Mouse (Mus musculus) heart, embryonic 12.5 days (tissue): ENCODE measurements around the gene Dctn3. TPM values are rescaled to one million over a fixed set of nuclear protein-coding genes. Genes with fewer than 3 reads are reported as not detected.

Source experiments
- ATAC-seq: fragments of 200-750 bp; cut with Nextera tagmentation; 2 replicates; pipeline ENCODE4 v1.8.0; 2017; ENCODE audit warnings: moderate TSS enrichment, moderate library complexity; ENCODE audit not compliant: insufficient number of reproducible peaks, low FRiP score
- H3K27ac ChIP-seq: fragments of 300-500 bp; sonication (generic); 2 replicates; pipeline ENCODE4 v1.5.1; 2016; ENCODE audit warnings: mild to moderate bottlenecking, moderate library complexity; ENCODE audit not compliant: poor library complexity, severe bottlenecking
- H3K27me3 ChIP-seq: fragments of 300-500 bp; sonication (generic); replicated peaks from 2 replicates; pipeline ENCODE4 v1.6.1; 2016; ENCODE audit warnings: mild to moderate bottlenecking, moderate library complexity
- H3K36me3 ChIP-seq: fragments of 300-500 bp; sonication (generic); 2 replicates; pipeline ENCODE4 v1.6.1; 2016; ENCODE audit warnings: mild to moderate bottlenecking, moderate library complexity
- H3K4me1 ChIP-seq: fragments of 300-500 bp; sonication (generic); replicated peaks from 2 replicates; pipeline ENCODE4 v1.6.1; 2016; ENCODE audit warnings: mild to moderate bottlenecking
- H3K4me2 ChIP-seq: fragments of 300-500 bp; sonication (generic); 2 replicates; pipeline ENCODE4 v1.6.1; 2016; ENCODE audit warnings: mild to moderate bottlenecking, moderate library complexity
- H3K4me3 ChIP-seq: fragments of 300-500 bp; sonication (generic); 2 replicates; pipeline ENCODE4 v1.5.1; 2016; ENCODE audit warnings: mild to moderate bottlenecking
- H3K9ac ChIP-seq: fragments of 300-500 bp; sonication (generic); 2 replicates; pipeline ENCODE4 v1.6.1; 2016; ENCODE audit warnings: mild to moderate bottlenecking, moderate library complexity
- H3K9me3 ChIP-seq: fragments of 300-500 bp; sonication (generic); replicated peaks from 2 replicates; pipeline ENCODE4 v1.6.1; 2016; ENCODE audit warnings: mild to moderate bottlenecking, moderate library complexity
- WGBS: fragments of 180-500 bp; shearing (Covaris S2); methylation state at CpG from one replicate; pipeline ENCODE4 v1.1.7; 2016; 5-methylcytosine and 5-hydroxymethylcytosine counted together
- polyA plus RNA-seq: library from polyadenylated mRNA; unstranded; fragments of >200 nt; fragmentation: Nextera tagmentation; extraction: Ambion mirVana; gene quantifications from 2 replicates; pipeline ENCODE4 v1.2.1, GENCODE M21; 2016

Dctn3 gene
- polyA plus RNA-seq, 1 experiment from 2014 or later = 118 TPM

DNA sequence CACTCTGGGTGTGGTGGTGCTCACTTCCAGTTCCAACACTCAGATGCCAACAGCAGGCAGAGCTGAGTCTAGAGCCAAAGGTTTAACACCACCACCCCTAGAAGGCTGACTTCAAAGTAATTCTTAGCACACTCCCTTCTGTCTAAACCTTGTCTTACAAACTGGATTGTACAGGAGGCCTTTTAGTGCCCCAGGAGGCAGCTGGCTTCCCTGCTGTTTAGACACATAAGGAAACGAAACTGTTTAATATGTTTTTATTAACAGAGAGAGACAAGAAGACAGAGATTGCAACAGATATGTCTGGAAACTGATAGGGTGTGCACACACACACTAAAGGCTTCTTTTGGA lies 15.3 kb upstream of the Dctn3 start:
- Histone ChIP-seq H3K9me3 (peaks cover 6% of the 10 kb centered on the region; the same call in 1 of the 2 replicates), H3K36me3 (peaks cover 14% of the 10 kb centered on the region), H3K27ac (no peak overlapping the region), H3K9ac (no peak overlapping the region), H3K4me3 (no peak overlapping the region), H3K27me3 (peaks cover 9% of the 10 kb centered on the region), H3K4me1 (peaks cover 14% of the 10 kb centered on the region), H3K4me2 (no peak overlapping the region)
- no peak for ATAC-seq
- WGBS = 73% methylated on average over 1 of the region's 1 CpGs

- H3K36me3 ChIP-seq = peaks cover 14% of the 10 kb centered on the region
- no peak overlapping the region for H3K4me2 ChIP-seq
- peaks cover 14% of the 10 kb centered on the region for H3K4me1 ChIP-seq
- 40% methylated on average over 8 of the region's 8 CpGs for WGBS
- ATAC-seq = no peak
- no peak overlapping the region for H3K4me3 ChIP-seq
- peaks cover 6% of the 10 kb centered on the region; the same call in 1 of the 2 replicates for H3K9me3 ChIP-seq
- no peak overlapping the region for H3K9ac ChIP-seq
- H3K27me3 ChIP-seq = peaks cover 14% of the 10 kb centered on the region
- no peak overlapping the region for H3K27ac ChIP-seq
These were observed 14.8 kb upstream of the Dctn3 start for GRCm38 (mm10) chr4:41737602-41738255.

DNA sequence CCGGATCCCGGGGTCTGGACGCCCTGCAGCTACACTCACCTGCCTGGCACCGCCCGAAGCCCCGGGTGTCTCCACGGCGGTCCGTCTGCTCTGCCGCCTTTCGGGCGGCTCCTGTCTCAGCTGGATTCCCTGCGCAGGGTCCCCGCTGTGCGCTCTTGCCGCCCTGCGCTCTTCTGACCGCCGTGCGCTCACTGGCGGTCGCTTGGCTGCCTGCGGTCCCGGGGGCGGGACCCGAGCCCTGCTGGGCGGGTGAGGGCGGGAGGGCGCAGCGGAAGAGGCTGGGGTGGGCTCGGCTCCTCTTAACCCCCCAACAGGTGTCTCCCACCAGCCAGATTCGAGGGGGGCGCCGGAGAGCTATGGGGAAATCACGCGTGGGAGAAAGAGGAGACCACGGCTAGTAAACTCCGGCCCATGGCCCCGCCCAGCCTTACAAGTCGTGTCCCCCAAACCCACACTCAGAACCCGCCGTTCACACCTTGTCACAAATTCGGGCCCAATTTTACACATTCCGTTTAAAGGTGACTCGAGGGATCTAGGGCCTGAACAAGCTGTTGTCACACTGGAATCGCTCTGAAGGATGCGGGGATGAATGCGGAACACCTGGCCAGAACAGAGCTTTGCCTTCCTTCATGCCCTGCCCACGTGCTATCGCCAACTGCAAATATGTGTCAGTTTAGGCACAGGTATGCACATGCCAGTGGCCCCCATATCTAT lies 8.2 kb upstream of the Dctn3 start, which contains the start of gene Arid3c:
Gene Arid3c (minus strand): TSS at position 91 of the 714 bp plus-strand sequence.
- H3K9ac ChIP-seq = peak within 1 kb of the TSS; percentile 38

DNA sequence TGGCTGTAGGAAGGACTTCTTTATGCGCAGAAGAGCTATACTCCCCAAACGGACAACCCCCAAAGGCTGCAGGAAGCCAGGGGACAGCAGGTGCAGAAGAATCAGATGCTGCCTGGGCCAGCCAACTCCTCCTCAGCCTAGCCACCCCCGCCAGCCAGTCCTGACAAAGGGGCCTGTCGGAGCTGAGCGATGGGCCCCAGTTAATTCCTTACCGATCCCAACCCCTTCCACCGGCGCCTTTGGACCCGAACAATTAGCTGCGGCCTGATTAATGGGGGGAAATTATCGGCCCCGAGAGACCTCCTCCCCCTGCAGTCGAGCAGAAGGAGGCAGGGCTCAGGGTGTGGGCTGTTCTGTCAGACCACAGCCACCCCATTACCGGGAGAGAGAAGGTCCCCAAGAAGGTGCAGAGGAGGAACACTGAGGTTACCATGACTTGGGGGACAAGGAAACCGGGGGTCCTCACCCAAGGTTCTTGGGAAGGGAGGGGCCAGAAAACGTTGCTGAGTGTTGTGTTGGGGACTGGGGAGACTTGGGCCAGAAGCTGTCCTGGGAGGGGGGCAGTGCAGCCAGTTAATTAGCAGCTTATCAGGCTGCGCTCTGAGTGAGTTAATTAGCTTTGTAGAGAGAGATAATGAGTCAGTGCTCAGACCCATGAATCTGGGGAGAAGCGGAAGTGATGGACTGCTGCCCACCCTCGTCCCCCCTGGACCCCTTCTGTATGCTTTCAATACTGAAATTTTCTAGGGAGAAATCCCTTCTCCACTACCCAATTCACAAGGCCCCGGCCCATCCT lies 4.1 kb upstream of the Dctn3 start:
- peaks cover 82% of the 10 kb centered on the region for H3K27me3 ChIP-seq
- H3K36me3 ChIP-seq = no peaks in the 10 kb centered on the region
- no peak overlapping the region for H3K4me2 ChIP-seq
- H3K4me1 ChIP-seq = peaks cover 12% of the 10 kb centered on the region
- no peaks in the 10 kb centered on the region for H3K9me3 ChIP-seq
- no peak for ATAC-seq
- H3K27ac ChIP-seq = no peak overlapping the region
- H3K4me3 ChIP-seq = no peak overlapping the region
- H3K9ac ChIP-seq = no peak overlapping the region
- 15% methylated on average over 20 of the region's 20 CpGs for WGBS

More for the DNA sequence above, 8.2 kb upstream of the Dctn3 start, which contains the start of gene Arid3c:
- H3K4me1 ChIP-seq = no peaks in the 10 kb centered on the region
- no peaks in the 10 kb centered on the region for H3K36me3 ChIP-seq
- peak within 1 kb of the TSS; percentile 66 for H3K4me2 ChIP-seq
- peaks cover 74% of the 10 kb centered on the region for H3K27me3 ChIP-seq
- peak within 1 kb of the TSS; percentile 41 for H3K4me3 ChIP-seq
- H3K9me3 ChIP-seq = peaks cover 6% of the 10 kb centered on the region; the same call in 1 of the 2 replicates
- H3K27ac ChIP-seq = no peak within 1 kb of the TSS
- ATAC-seq = no peak
- WGBS = 2% methylated on average over 50 of the region's 50 CpGs

DNA sequence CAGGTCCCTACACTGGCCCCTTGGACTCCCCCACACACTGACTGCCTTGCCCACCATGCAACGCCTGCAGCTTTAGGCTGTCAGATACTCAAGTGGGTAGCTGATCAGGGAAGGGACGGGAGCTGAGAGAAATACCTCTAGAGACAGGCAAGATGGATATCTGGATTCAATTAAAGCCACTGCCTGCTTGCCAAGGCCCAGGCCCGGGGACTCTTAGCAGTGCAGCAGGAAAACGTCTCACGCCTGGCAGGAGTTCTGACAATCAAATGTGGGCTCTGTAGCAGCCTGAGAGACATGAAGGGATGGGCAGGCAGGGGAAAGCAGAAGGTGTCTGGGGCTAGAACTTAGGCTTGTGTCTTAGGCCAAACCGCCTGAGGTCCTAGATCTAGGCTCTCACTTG lies 6.1 kb downstream of the Dctn3 start:
- H3K4me2 ChIP-seq = no peak overlapping the region
- no peak overlapping the region for H3K9ac ChIP-seq
- H3K36me3 ChIP-seq = peaks cover 53% of the 10 kb centered on the region
- H3K27me3 ChIP-seq = no peaks in the 10 kb centered on the region
- no peak overlapping the region for H3K27ac ChIP-seq
- no peak for ATAC-seq
- H3K4me3 ChIP-seq = no peak overlapping the region
- H3K4me1 ChIP-seq = peaks cover 21% of the 10 kb centered on the region
- 52% methylated on average over 6 of the region's 6 CpGs for WGBS
- no peaks in the 10 kb centered on the region for H3K9me3 ChIP-seq

GRCm38 (mm10) chr4:41715596-41715995 lies 7.4 kb downstream of the Dctn3 start:
- no peak overlapping the region for H3K4me3 ChIP-seq
- WGBS = 84% methylated on average over 5 of the region's 5 CpGs
- no peak overlapping the region for H3K27ac ChIP-seq
- H3K4me1 ChIP-seq = peaks cover 23% of the 10 kb centered on the region
- H3K9ac ChIP-seq = no peak overlapping the region
- ATAC-seq = no peak
- H3K4me2 ChIP-seq = no peak overlapping the region
- no peaks in the 10 kb centered on the region for H3K27me3 ChIP-seq
- no peaks in the 10 kb centered on the region for H3K9me3 ChIP-seq
- H3K36me3 ChIP-seq = peaks cover 57% of the 10 kb centered on the region

- 71% methylated on average over 8 of the region's 8 CpGs for WGBS
- peaks cover 23% of the 10 kb centered on the region for H3K4me1 ChIP-seq
- no peak overlapping the region for H3K4me3 ChIP-seq
- H3K36me3 ChIP-seq = peaks cover 52% of the 10 kb centered on the region
- ATAC-seq = no peak
- H3K4me2 ChIP-seq = no peak overlapping the region
- H3K9me3 ChIP-seq = no peaks in the 10 kb centered on the region
- no peaks in the 10 kb centered on the region for H3K27me3 ChIP-seq
- no peak overlapping the region for H3K27ac ChIP-seq
- no peak overlapping the region for H3K9ac ChIP-seq
These were observed 7.9 kb downstream of the Dctn3 start for GRCm38 (mm10) chr4:41715082-41715481.

GRCm38 (mm10) chr4:41714276-41714675 lies 8.7 kb downstream of the Dctn3 start:
- Histone ChIP-seq H3K4me2 (peak overlapping the region; percentile 94), H3K27ac (no peak overlapping the region), H3K27me3 (no peaks in the 10 kb centered on the region), H3K36me3 (peaks cover 45% of the 10 kb centered on the region), H3K4me1 (peaks cover 23% of the 10 kb centered on the region), H3K9me3 (no peaks in the 10 kb centered on the region), H3K4me3 (0 out of 2 replicates have a peak overlapping the region, but pooled peaks have one; percentile 71), H3K9ac (no peak overlapping the region)
- no peak for ATAC-seq
- 13% methylated on average over 8 of the region's 8 CpGs for WGBS

DNA sequence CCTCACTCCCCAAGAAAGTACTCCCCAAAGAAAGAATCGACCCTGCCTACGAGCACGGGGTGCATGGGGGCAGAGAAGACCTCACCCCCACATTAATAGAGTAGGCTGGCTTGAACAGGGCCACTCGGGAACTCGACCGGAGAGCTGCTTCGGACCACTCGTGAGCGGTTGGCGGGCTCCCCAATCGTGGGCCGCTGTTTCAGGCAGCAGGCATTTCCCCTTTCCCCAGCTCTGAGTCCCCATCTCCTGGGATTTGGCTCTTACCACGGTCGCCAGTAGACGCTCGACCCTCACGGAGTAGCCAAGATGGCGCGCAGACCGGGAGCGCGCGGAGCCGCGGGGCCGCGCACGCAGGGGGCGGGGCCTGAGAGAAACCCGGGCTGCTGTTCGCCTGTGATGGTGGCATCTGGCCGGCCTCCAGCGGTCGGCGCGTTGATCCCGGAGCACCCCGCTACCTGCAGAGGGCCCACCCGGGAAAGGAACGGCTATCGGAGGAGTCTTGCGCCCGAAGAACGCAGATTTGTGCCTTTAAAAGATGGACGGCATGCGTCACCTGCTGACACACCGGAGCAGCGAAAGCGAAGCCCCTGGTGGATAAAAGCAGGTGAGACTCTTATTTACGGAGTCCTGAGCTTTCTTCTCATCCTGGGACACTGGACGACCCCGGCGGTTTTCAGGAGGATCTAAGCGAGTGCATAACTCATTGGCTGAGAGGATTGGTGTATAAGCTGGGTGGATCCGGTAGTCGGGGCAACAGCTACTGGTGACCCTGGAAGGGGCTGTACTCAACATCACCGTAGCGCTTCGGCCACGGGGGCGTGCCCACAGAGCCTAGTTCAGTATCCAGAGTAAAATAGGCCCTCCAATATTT lies 9.5 kb downstream of the Dctn3 start, which contains the start of gene Rpp25l:
Gene Rpp25l (minus strand): TSS at position 338 of the 871 bp plus-strand sequence.
- Histone ChIP-seq H3K9me3 (no peaks in the 10 kb centered on the region), H3K27ac (peak within 1 kb of the TSS; percentile 58), H3K36me3 (peaks cover 37% of the 10 kb centered on the region), H3K4me3 (peak within 1 kb of the TSS; percentile 71), H3K27me3 (no peaks in the 10 kb centered on the region), H3K9ac (peak within 1 kb of the TSS; percentile 91), H3K4me1 (peaks cover 23% of the 10 kb centered on the region), H3K4me2 (peak within 1 kb of the TSS; percentile 94)
- under 1% methylated on average over 61 of the region's 61 CpGs for WGBS
- ATAC-seq = peak; percentile 81

DNA sequence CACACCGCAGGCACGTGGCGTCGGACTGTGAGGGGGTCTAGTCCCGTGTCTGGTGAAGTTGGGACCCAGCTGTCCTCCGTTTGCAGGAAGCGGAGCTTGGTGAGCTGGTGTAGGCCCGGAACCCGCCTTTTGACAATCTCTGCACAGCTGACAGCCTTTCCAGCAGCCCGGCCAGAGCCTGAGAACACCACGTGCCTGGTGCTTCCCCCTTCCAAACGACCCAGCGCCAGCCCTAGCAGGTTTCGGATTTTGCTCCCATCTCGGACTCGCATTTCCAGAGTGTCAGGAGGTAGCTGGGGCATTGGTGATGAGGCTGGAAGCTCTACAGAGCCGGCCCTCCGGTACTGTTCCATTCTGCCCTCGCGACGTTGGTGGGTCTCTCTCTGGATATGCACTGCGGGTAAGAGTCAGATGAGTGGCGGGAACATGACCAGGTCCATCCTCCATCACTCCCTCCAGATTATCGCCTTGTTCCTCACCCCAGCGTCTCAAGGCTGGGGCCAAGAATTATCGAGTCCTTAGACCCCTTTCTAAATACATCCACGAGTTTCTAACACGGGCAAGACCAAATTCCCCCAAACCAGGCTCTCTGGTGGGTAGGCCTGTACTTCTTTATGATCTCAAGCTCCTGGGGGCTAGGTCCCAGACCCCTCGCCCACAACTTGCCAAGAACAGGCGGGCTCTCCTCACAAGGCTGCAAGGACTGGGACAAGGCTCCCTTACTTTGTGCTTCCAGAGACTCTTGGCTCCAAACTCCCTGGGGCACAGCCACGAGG lies 10.4 kb downstream of the Dctn3 start:
- Histone ChIP-seq H3K4me3 (peak overlapping the region; percentile 71), H3K36me3 (peaks cover 29% of the 10 kb centered on the region), H3K9ac (peak overlapping the region; percentile 91), H3K27me3 (peaks cover 6% of the 10 kb centered on the region; the same call in 1 of the 2 replicates), H3K9me3 (no peaks in the 10 kb centered on the region), H3K4me1 (peaks cover 23% of the 10 kb centered on the region), H3K4me2 (peak overlapping the region; percentile 94), H3K27ac (0 out of 2 replicates have a peak overlapping the region, but pooled peaks have one; percentile 58)
- 43% methylated on average over 31 of the region's 31 CpGs for WGBS
- ATAC-seq = peak; percentile 14; the same call in 1 of the 2 replicates
